Mouse (Mus musculus) mature B cell (primary cell): ENCODE data around the gene Arhgef12.

Experiments
- in situ Hi-C: fragments of 300-500 bp; cut with MboI; formaldehyde crosslinking; loops from 2 replicates; pipeline ENCODE4 v1.14.3; 2019

Gene Arhgef12

DNA sequence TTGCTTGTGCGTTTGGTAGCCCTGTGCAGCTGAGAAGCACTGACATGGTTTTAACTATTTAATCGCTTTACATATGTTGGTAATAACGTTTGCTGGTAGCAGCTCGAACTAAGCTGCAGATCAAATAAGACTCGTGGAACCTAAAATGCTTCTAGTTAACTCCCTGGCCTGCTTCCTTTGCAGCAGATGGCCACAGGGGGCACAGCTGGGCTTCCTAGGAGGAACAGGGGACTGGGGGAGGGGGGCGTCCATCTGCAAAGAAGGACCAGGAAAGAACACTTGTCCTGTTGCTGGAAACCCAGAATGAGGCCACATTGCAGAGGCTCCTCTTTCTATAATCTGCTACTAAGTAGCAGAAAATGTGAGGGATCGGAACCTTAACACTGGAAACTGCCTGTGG lies 186.8 kb downstream of the Arhgef12 start:
- in situ Hi-C loops = no loop called here

DNA sequence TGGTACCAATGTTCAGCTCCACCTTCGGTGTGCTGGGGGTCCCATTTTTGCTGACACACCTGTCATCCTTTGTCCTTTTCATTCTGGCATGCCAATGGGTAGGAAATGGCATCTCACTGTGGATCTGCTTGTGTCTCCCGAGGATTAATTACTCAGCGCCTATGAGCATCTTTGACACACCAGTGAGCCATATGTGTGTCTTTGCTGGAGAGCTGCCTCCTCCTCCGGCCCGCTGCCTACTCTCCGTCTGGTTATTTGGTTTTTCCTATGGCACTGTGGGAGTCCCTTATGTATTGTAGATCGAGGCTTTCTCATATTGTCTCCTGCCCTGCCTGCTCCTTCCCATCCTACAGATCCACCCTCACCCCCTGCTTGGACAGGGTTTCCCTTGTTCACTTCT lies 189.1 kb downstream of the Arhgef12 start:
- in situ Hi-C loops = no loop called here
